In the genomic region with DNA sequence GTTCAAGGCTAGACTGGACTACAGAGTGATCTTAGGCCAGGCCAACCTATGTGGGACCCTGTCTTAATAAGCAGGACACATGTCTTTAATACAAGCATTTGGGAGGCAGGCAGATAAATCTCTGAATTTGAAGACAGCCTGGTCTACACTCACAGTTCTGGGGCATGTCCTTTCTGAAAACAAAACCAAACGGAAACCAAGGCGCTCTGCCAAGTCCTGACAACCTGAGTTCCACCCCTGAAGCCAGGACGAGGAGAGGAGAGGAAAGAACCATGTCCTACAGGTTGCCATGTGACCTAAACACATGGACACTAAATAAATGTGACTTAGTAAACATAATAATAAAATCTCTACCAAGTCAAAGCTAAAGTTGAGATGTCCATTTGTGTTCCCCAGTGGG, we compare ENCODE assay signal across 14 mouse cellular contexts. TPM values are rescaled to one million over a fixed set of nuclear protein-coding genes. Genes with fewer than 3 reads are reported as not detected.
A peak's percentile ranks its signal among the peaks of the same experiment; 100 is the strongest.
DNase-seq lines count a peak whose midpoint lies in the region; ATAC-seq and TF ChIP-seq lines count a peak whose summit lies in the region.
"Had no signal": no experiment of that assay in that cellular context is flagged by ENCODE, and none has a peak within 500 bp of the region (broad histone marks: within the 10 kb centered on the region; RNA-seq: fewer than 3 reads in every experiment).

No protein-coding gene starts in this region.

- H3K9ac ChIP-seq in kidney, embryonic 15.5 days, result no peak overlapping the region
- no peak overlapping the region for H3K9ac ChIP-seq in heart, postnatal 0 days (replicated peaks; ENCODE audit: low read depth, low read length)
- H3K9ac ChIP-seq: heart, embryonic 13.5 days; midbrain, embryonic 13.5 days had no signal

- peaks cover 4% of the 10 kb centered on the region; the same call in 1 of the 2 replicates for H3K4me1 ChIP-seq in kidney, embryonic 15.5 days
- H3K4me1 ChIP-seq in heart, postnatal 0 days (ENCODE audit: control insufficient read depth, insufficient read depth), result peaks cover 42% of the 10 kb centered on the region
- H3K4me1 ChIP-seq: midbrain, embryonic 13.5 days had no signal

- DNase-seq in kidney, adult 18-20 months, result peak; percentile 39
- DNase-seq in 3T3-L1 (ENCODE audit: low read depth, low spot score), result peak; percentile 56
- peak; percentile 56 for DNase-seq in NIH3T3 (ENCODE audit: low read depth)
- DNase-seq in heart, postnatal 0 days (ENCODE audit: low spot score), result no peak
- no peak for DNase-seq in retina, embryonic 14.5 days (ENCODE audit: low spot score)
- DNase-seq in layer of hippocampus, adult 2 months (ENCODE audit: low spot score in 2 of 2), result no peak
- DNase-seq: cerebellum, postnatal 25 days; right cerebral cortex, postnatal 25 days; thymus, adult 18-20 months had no signal

- no peaks in the 10 kb centered on the region for H3K27me3 ChIP-seq in kidney, embryonic 15.5 days
- H3K27me3 ChIP-seq in heart, postnatal 0 days (ENCODE audit: control insufficient read depth, insufficient read depth, low read length), result no peaks in the 10 kb centered on the region
- H3K27me3 ChIP-seq: heart, embryonic 13.5 days; midbrain, embryonic 13.5 days; Patski had no signal

- no peak for TF ChIP-seq EP300 in heart, postnatal 0 days (IDR thresholded peaks at IDR 0.05; ENCODE audit: low read depth)

- peaks cover 84% of the 10 kb centered on the region for H3K36me3 ChIP-seq in kidney, embryonic 15.5 days
- peaks cover 20% of the 10 kb centered on the region for H3K36me3 ChIP-seq in heart, postnatal 0 days (replicated peaks; ENCODE audit: control insufficient read depth, insufficient read depth, low read length)

- ATAC-seq in kidney, embryonic 15.5 days (replicated peaks; ENCODE audit: low FRiP score), result no peak
- no peak for ATAC-seq in heart, postnatal 0 days (ENCODE audit: insufficient read depth, low read depth)
- ATAC-seq: hindbrain, postnatal 0 days; midbrain, embryonic 13.5 days; Patski had no signal

- no peaks in the 10 kb centered on the region for H3K9me3 ChIP-seq in kidney, embryonic 15.5 days (replicated peaks)
- H3K9me3 ChIP-seq in heart, postnatal 0 days (replicated peaks; ENCODE audit: control insufficient read depth, low read length), result no peaks in the 10 kb centered on the region
- H3K9me3 ChIP-seq: heart, embryonic 13.5 days; midbrain, embryonic 13.5 days had no signal

- H3K27ac ChIP-seq in kidney, embryonic 15.5 days, result no peak overlapping the region
- H3K27ac ChIP-seq in heart, postnatal 0 days (ENCODE audit: low read depth), result peak overlapping the region; percentile 17; the same call in 1 of the 2 replicates
- no peak overlapping the region for H3K27ac ChIP-seq in layer of hippocampus, adult 2 months
- H3K27ac ChIP-seq: heart, embryonic 13.5 days; hindbrain, postnatal 0 days; midbrain, embryonic 13.5 days had no signal

- H3K4me2 ChIP-seq in kidney, embryonic 15.5 days, result no peak overlapping the region
- no peak overlapping the region for H3K4me2 ChIP-seq in heart, postnatal 0 days (ENCODE audit: low read depth, low read length)
- H3K4me2 ChIP-seq: heart, embryonic 13.5 days; midbrain, embryonic 13.5 days had no signal

- no peak for TF ChIP-seq CTCF in heart, postnatal 0 days (IDR thresholded peaks at IDR 0.05; ENCODE audit: low read depth)
- TF ChIP-seq CTCF in layer of hippocampus, adult 2 months (conservative IDR thresholded peaks at IDR 0.05), result no peak

- no peak overlapping the region for H3K4me3 ChIP-seq in kidney, embryonic 15.5 days (replicated peaks)
- H3K4me3 ChIP-seq in heart, postnatal 0 days (ENCODE audit: low read depth, low read length), result no peak overlapping the region
- no peak overlapping the region for H3K4me3 ChIP-seq in layer of hippocampus, adult 2 months
- H3K4me3 ChIP-seq: heart, embryonic 13.5 days; midbrain, embryonic 13.5 days had no signal

- 54% methylated on average over 3 of the region's 3 CpGs for WGBS in kidney, embryonic 15.5 days
- WGBS in heart, postnatal 0 days, result 28% methylated on average over 3 of the region's 3 CpGs

RNA-seq across cellular contexts. Expression of gene Yap1, which starts 11.7 kb away (rescaled TPM):
- 38.0 and 40.0 TPM in 2 replicates for polyA plus RNA-seq in kidney, embryonic 15.5 days (2015; fragmentation: Nextera tagmentation; extraction: Ambion mirVana)
- total RNA-seq in heart, postnatal 0 days (2014; rRNA removed; ENCODE audit: low replicate concordance), result 50.6 and 64.9 TPM in 2 replicates
- polyA plus RNA-seq in heart, postnatal 0 days (2015; fragmentation: Nextera tagmentation; extraction: Ambion mirVana), result 12.8 and 12.9 TPM in 2 replicates
- total RNA-seq in layer of hippocampus, adult 2 months (2021), result 10 to 100 TPM; 15.7 to 17.7 TPM

RNA-seq across cellular contexts. Expression of gene Cfap300, which starts 50.0 kb away (rescaled TPM):
- polyA plus RNA-seq in kidney, embryonic 15.5 days (2015; fragmentation: Nextera tagmentation; extraction: Ambion mirVana), result 11.2 and 12.0 TPM in 2 replicates
- 2.7 and 6.4 TPM in 2 replicates for total RNA-seq in heart, postnatal 0 days (2014; rRNA removed; ENCODE audit: low replicate concordance)
- 3.0 TPM in 2 replicates for polyA plus RNA-seq in heart, postnatal 0 days (2015; fragmentation: Nextera tagmentation; extraction: Ambion mirVana)
- 10 to 100 TPM; 10.8 to 13.3 TPM for total RNA-seq in layer of hippocampus, adult 2 months (2021)

Comparison
In these comparisons a context has a peak if more than half of its experiments do, and no peak if none do; other contexts are left out.
1. DNase-seq: peak in kidney, adult 18-20 months (single experiment), 3T3-L1 (single experiment) and NIH3T3 (single experiment); none in heart, postnatal 0 days (single experiment), retina, embryonic 14.5 days (single experiment) and layer of hippocampus, adult 2 months (0 of 2).